Mouse (Mus musculus) limb, embryonic 14.5 days (tissue): ENCODE data around the gene Myh9. TPM values are rescaled to one million over a fixed set of nuclear protein-coding genes. Genes with fewer than 3 reads are reported as not detected.

ENCODE experiments used
- ATAC-seq: fragments of 200-750 bp; cut with Nextera tagmentation; 2 replicates; pipeline ENCODE4 v1.8.0; 2017; ENCODE audit warnings: low read depth, moderate number of reproducible peaks, moderate TSS enrichment; ENCODE audit not compliant: low FRiP score
- DNase-seq: peaks from one replicate; pipeline ENCODE4 v3.0.0-alpha.2; 2015; ENCODE audit warnings: low spot score
- H3K27ac ChIP-seq: fragments of 300-500 bp; sonication (generic); replicated peaks from 2 replicates; pipeline ENCODE4 v1.5.1; 2014; ENCODE audit warnings: low read depth, mild to moderate bottlenecking, low read length, moderate library complexity, mixed read lengths
- H3K27me3 ChIP-seq: fragments of 300-500 bp; sonication (generic); 2 replicates; pipeline ENCODE4 v1.6.1; 2014; ENCODE audit warnings: low read length, mixed read lengths; ENCODE audit not compliant: control insufficient read depth, insufficient read depth
- H3K36me3 ChIP-seq: fragments of 300-500 bp; sonication (generic); 2 replicates; pipeline ENCODE4 v1.6.1; 2014; ENCODE audit warnings: mild to moderate bottlenecking, low read length, moderate library complexity, mixed read lengths; ENCODE audit not compliant: control insufficient read depth, insufficient read depth
- H3K4me1 ChIP-seq: fragments of 300-500 bp; sonication (generic); 2 replicates; pipeline ENCODE4 v1.6.1; 2014; ENCODE audit warnings: antibody characterized with exemption, low read length, mixed read lengths; ENCODE audit not compliant: control insufficient read depth, insufficient read depth
- H3K4me2 ChIP-seq: fragments of 300-500 bp; sonication (generic); replicated peaks from 2 replicates; pipeline ENCODE4 v1.6.1; 2014; ENCODE audit warnings: low read depth, mild to moderate bottlenecking, low read length, moderate library complexity; ENCODE audit not compliant: severe bottlenecking
- H3K4me3 ChIP-seq: fragments of 300-500 bp; sonication (generic); replicated peaks from 2 replicates; pipeline ENCODE4 v1.5.1; 2014; ENCODE audit warnings: low read length
- H3K9ac ChIP-seq: fragments of 300-500 bp; sonication (generic); 2 replicates; pipeline ENCODE4 v1.6.1; 2014; ENCODE audit warnings: mild to moderate bottlenecking, low read depth, low read length, moderate library complexity; ENCODE audit not compliant: severe bottlenecking
- H3K9me3 ChIP-seq: fragments of 300-500 bp; sonication (generic); 2 replicates; pipeline ENCODE4 v1.6.1; 2016; ENCODE audit warnings: low read length; ENCODE audit not compliant: control insufficient read depth
- POLR2A ChIP-seq: fragments of 200-500 bp; IDR thresholded peaks from 2 replicates; pipeline ENCODE4 v1.8.0; 2012; ENCODE audit warnings: inconsistent platforms, mild to moderate bottlenecking, moderate library complexity, borderline replicate concordance; ENCODE audit not compliant: insufficient read depth, insufficient read length; ENCODE audit errors: extremely low read depth
- WGBS: fragments of 180-500 bp; shearing (Covaris S2); extraction: QIAGEN DNeasy Blood & Tissue Kit; methylation state at CpG from one replicate; pipeline ENCODE4 v1.1.7; 2014; 5-methylcytosine and 5-hydroxymethylcytosine counted together
- polyA plus RNA-seq, 2 experiments: library from polyadenylated mRNA; depleted of rRNA in 1 of 2; stranded (reverse) in 1 of 2; unstranded in 1 of 2; fragments of >200 nt; fragmentation: Nextera tagmentation in 1 of 2; extraction: Ambion mirVana in 1 of 2; gene quantifications; 2 replicates each; pipeline versions ENCODE4 v1.2.1 to v1.2.3; 2012 to 2014

The Myh9 gene
- polyA plus RNA-seq, 2 experiments: 46.7 to 53.2 TPM

GRCm38 (mm10) chr15:77765484-77766093 lies 76.4 kb downstream of the Myh9 start:
- H3K27ac ChIP-seq: no peak overlapping the region
- no peak for TF ChIP-seq POLR2A
- no peak overlapping the region for H3K4me2 ChIP-seq
- H3K4me1 ChIP-seq: no peaks in the 10 kb centered on the region
- H3K9ac ChIP-seq: no peak overlapping the region
- no peaks in the 10 kb centered on the region for H3K27me3 ChIP-seq
- DNase-seq (no peak), ATAC-seq (no peak)
- 88% methylated on average over 16 of the region's 16 CpGs for WGBS
- H3K9me3 ChIP-seq: no peaks in the 10 kb centered on the region
- H3K4me3 ChIP-seq: no peak overlapping the region
- H3K36me3 ChIP-seq: peaks cover 96% of the 10 kb centered on the region

- DNase-seq (peak; percentile 75), ATAC-seq (peak; percentile 75)
- Histone ChIP-seq H3K4me3 (no peak overlapping the region), H3K36me3 (peaks cover 92% of the 10 kb centered on the region), H3K9ac (no peak overlapping the region), H3K27me3 (no peaks in the 10 kb centered on the region), H3K9me3 (no peaks in the 10 kb centered on the region), H3K4me1 (no peaks in the 10 kb centered on the region), H3K4me2 (no peak overlapping the region), H3K27ac (peak overlapping the region; percentile 52)
- TF ChIP-seq POLR2A: no peak
- WGBS: 68% methylated on average over 13 of the region's 13 CpGs
Measured at GRCm38 (mm10) chr15:77764391-77765006, 77.5 kb downstream of the Myh9 start.

- Histone ChIP-seq H3K4me1 (no peaks in the 10 kb centered on the region), H3K4me2 (no peak overlapping the region), H3K36me3 (peaks cover 84% of the 10 kb centered on the region), H3K4me3 (no peak overlapping the region), H3K27me3 (no peaks in the 10 kb centered on the region), H3K27ac (peak overlapping the region; percentile 52; the same call in 1 of the 2 replicates), H3K9ac (no peak overlapping the region), H3K9me3 (no peaks in the 10 kb centered on the region)
- ATAC-seq (no peak), DNase-seq (no peak)
- TF ChIP-seq POLR2A: no peak
- 81% methylated on average over 11 of the region's 11 CpGs for WGBS
Measured at GRCm38 (mm10) chr15:77763702-77764101, 78.3 kb downstream of the Myh9 start.

- no peak for DNase-seq
- Histone ChIP-seq H3K9me3 (no peaks in the 10 kb centered on the region), H3K27me3 (no peaks in the 10 kb centered on the region), H3K36me3 (peaks cover 77% of the 10 kb centered on the region), H3K27ac (no peak overlapping the region), H3K9ac (no peak overlapping the region), H3K4me1 (no peaks in the 10 kb centered on the region), H3K4me3 (no peak overlapping the region), H3K4me2 (no peak overlapping the region)
- no peak for ATAC-seq
- 88% methylated on average over 16 of the region's 16 CpGs for WGBS
- no peak for TF ChIP-seq POLR2A
Measured at GRCm38 (mm10) chr15:77763050-77763449, 78.9 kb downstream of the Myh9 start.

GRCm38 (mm10) chr15:77761561-77762380 lies 80.2 kb downstream of the Myh9 start:
- ATAC-seq (no peak), DNase-seq (peak; percentile 36)
- Histone ChIP-seq H3K4me3 (no peak overlapping the region), H3K27me3 (no peaks in the 10 kb centered on the region), H3K4me1 (no peaks in the 10 kb centered on the region), H3K36me3 (peaks cover 65% of the 10 kb centered on the region), H3K9ac (no peak overlapping the region), H3K4me2 (no peak overlapping the region), H3K27ac (no peak overlapping the region), H3K9me3 (no peaks in the 10 kb centered on the region)
- 72% methylated on average over 22 of the region's 22 CpGs for WGBS
- no peak for TF ChIP-seq POLR2A
